Mouse (Mus musculus) C2C12 (cell line): Measurements from ENCODE around the gene Fntb. TPM values are rescaled to one million over a fixed set of nuclear protein-coding genes. Genes with fewer than 3 reads are reported as not detected.

ENCODE experiments used
- H3K27me3 ChIP-seq: one replicate; pipeline ENCODE4 v1.6.1; 2011; ENCODE audit not compliant: control insufficient read depth, insufficient read depth, insufficient read length
- H3K36me3 ChIP-seq: one replicate; pipeline ENCODE4 v1.6.1; 2011; ENCODE audit not compliant: control insufficient read depth, insufficient read depth
- H3K4me3 ChIP-seq: one replicate; pipeline ENCODE4 v1.5.1; 2011; ENCODE audit warnings: mild to moderate bottlenecking, control low read depth; ENCODE audit not compliant: poor library complexity, insufficient read depth, severe bottlenecking
- H3K79me2 ChIP-seq: one replicate; pipeline ENCODE4 v1.6.1; 2011; ENCODE audit not compliant: control insufficient read depth, insufficient read depth
- H3K79me3 ChIP-seq: one replicate; pipeline ENCODE4 v1.6.1; 2011; ENCODE audit warnings: low read depth, control low read depth
- H3ac ChIP-seq: one replicate; pipeline ENCODE3; 2011; ENCODE audit warnings: low read depth; ENCODE audit not compliant: control insufficient read depth, insufficient read length
- CEBPB ChIP-seq: IDR thresholded peaks from one replicate; pipeline ENCODE4 v1.6.1; 2011; ENCODE audit warnings: low read depth, mild to moderate bottlenecking, control low read depth, moderate library complexity
- CTCF ChIP-seq: IDR thresholded peaks from one replicate; pipeline ENCODE4 v1.5.1; 2011; ENCODE audit not compliant: control insufficient read depth, insufficient read depth, insufficient read length
- FOSL1 ChIP-seq: IDR thresholded peaks from one replicate; pipeline ENCODE4 v1.8.0; 2011; ENCODE audit warnings: mild to moderate bottlenecking, low read length; ENCODE audit not compliant: poor library complexity, insufficient read depth, severe bottlenecking
- MAX ChIP-seq: IDR thresholded peaks from one replicate; pipeline ENCODE4 v1.6.1; 2011; ENCODE audit warnings: mild to moderate bottlenecking, control low read depth
- MYOD1 ChIP-seq: IDR thresholded peaks from one replicate; pipeline ENCODE4 v1.6.1; 2011; ENCODE audit warnings: low read depth; ENCODE audit not compliant: control insufficient read depth, insufficient read length
- MYOG ChIP-seq: IDR thresholded peaks from one replicate; pipeline ENCODE4 v1.6.1; 2011; ENCODE audit not compliant: control insufficient read depth, insufficient read length; ENCODE audit errors: extremely low read depth
- USF1 ChIP-seq: IDR thresholded peaks from one replicate; pipeline ENCODE4 v1.6.1; 2011; ENCODE audit warnings: low read depth, mild to moderate bottlenecking, control low read depth, moderate library complexity
- polyA plus RNA-seq: library from polyadenylated mRNA; unstranded; fragments of >200 nt; fragmentation: generic; extraction: Trizol; gene quantifications from one replicate; pipeline ENCODE4 v1.2.1, GENCODE M21; 2012; ENCODE audit warnings: missing spikeins

Gene Fntb
- polyA plus RNA-seq, 1 experiment = 19.6 TPM

GRCm38 (mm10) chr12:76954698-76955423 lies 189.5 kb downstream of the Fntb start:
- no peak overlapping the region for H3K4me3 ChIP-seq
- peaks cover 27% of the 10 kb centered on the region for H3K79me3 ChIP-seq
- no peak overlapping the region for H3ac ChIP-seq
- no peaks in the 10 kb centered on the region for H3K27me3 ChIP-seq
- H3K79me2 ChIP-seq = peaks cover 62% of the 10 kb centered on the region
- H3K36me3 ChIP-seq = peaks cover 77% of the 10 kb centered on the region
- TF ChIP-seq USF1 = no peak

- TF ChIP-seq CTCF = no peak
- TF ChIP-seq MYOG = no peak
- no peak for TF ChIP-seq USF1
- TF ChIP-seq MYOD1 = no peak
- TF ChIP-seq MAX = no peak
- TF ChIP-seq FOSL1 = no peak
- TF ChIP-seq CEBPB = no peak
- H3K36me3 ChIP-seq = peaks cover 53% of the 10 kb centered on the region
- peaks cover 84% of the 10 kb centered on the region for H3K79me2 ChIP-seq
- no peaks in the 10 kb centered on the region for H3K27me3 ChIP-seq
- H3K79me3 ChIP-seq = peaks cover 45% of the 10 kb centered on the region
- H3K4me3 ChIP-seq = no peak overlapping the region
- no peak overlapping the region for H3ac ChIP-seq
Measured at GRCm38 (mm10) chr12:76957688-76958087, 192.3 kb downstream of the Fntb start.

- no peak for TF ChIP-seq MYOG
- TF ChIP-seq CEBPB = no peak
- TF ChIP-seq MYOD1 = no peak
- no peak for TF ChIP-seq CTCF
- no peak for TF ChIP-seq MAX
- TF ChIP-seq USF1 = no peak
- TF ChIP-seq FOSL1 = no peak
- Histone ChIP-seq H3K27me3 (no peaks in the 10 kb centered on the region), H3K36me3 (peaks cover 23% of the 10 kb centered on the region), H3ac (peak overlapping the region; percentile 80), H3K79me2 (peaks cover 57% of the 10 kb centered on the region), H3K4me3 (peak overlapping the region; percentile 89), H3K79me3 (peaks cover 41% of the 10 kb centered on the region)
Measured at GRCm38 (mm10) chr12:76961052-76961931, 195.9 kb downstream of the Fntb start.

GRCm38 (mm10) chr12:76961932-76962891 lies 196.8 kb downstream of the Fntb start, which contains the start of gene Max:
Gene Max, minus strand, starts transcription at chr12:76962201.
- Histone ChIP-seq H3K4me3 (peak within 1 kb of the TSS; percentile 89), H3ac (peak within 1 kb of the TSS; percentile 80), H3K79me3 (peaks cover 34% of the 10 kb centered on the region), H3K79me2 (peaks cover 48% of the 10 kb centered on the region), H3K36me3 (peaks cover 14% of the 10 kb centered on the region), H3K27me3 (no peaks in the 10 kb centered on the region)
- TF ChIP-seq MYOD1 (no peak), USF1 (peak; percentile 92), MYOG (no peak), CTCF (no peak), MAX (peak; percentile 85), FOSL1 (no peak), CEBPB (no peak)

GRCm38 (mm10) chr12:76965089-76965488 lies 199.7 kb downstream of the Fntb start:
- Histone ChIP-seq H3K79me3 (peaks cover 16% of the 10 kb centered on the region), H3K27me3 (no peaks in the 10 kb centered on the region), H3K36me3 (peaks cover under 1% of the 10 kb centered on the region), H3K4me3 (no peak overlapping the region), H3ac (no peak overlapping the region), H3K79me2 (peaks cover 19% of the 10 kb centered on the region)
- TF ChIP-seq MYOG = no peak
